Mouse (Mus musculus) liver, postnatal 0 days (tissue): ENCODE data around the gene Uty.

ENCODE experiments used
- CTCF ChIP-seq: sonication (generic); IDR thresholded peaks from 2 replicates; pipeline ENCODE4 v1.5.1; 2016; ENCODE audit warnings: antibody characterized with exemption, low read depth
- EP300 ChIP-seq: IDR thresholded peaks from 2 replicates; pipeline ENCODE4 v1.6.1; 2016; ENCODE audit warnings: antibody characterized with exemption, low read depth, mild to moderate bottlenecking

GRCm38 (mm10) chrY:1245426-1245863 lies at the start of gene Uty:
- no peak for TF ChIP-seq CTCF
- no peak for TF ChIP-seq EP300
